ENCODE assay signal across 13 mouse cellular contexts in genomic region chr14:26173955-26174354, GRCm38 (mm10). TPM values are rescaled to one million over a fixed set of nuclear protein-coding genes. Genes with fewer than 3 reads are reported as not detected.
DNase-seq lines count a peak whose midpoint lies in the region; ATAC-seq and TF ChIP-seq lines count a peak whose summit lies in the region.
"Not testable (repeated sequence)": the region's sequence is repeated elsewhere in the genome, so short reads cannot be mapped to it uniquely, and the experiment has no call there.
"Had no signal": no experiment of that assay in that cellular context is flagged by ENCODE, and none has a peak within 500 bp of the region (broad histone marks: within the 10 kb centered on the region; RNA-seq: fewer than 3 reads in every experiment).

No protein-coding gene starts in this region.

- DNase-seq in intestine, embryonic 14.5 days (ENCODE audit: low spot score); limb, embryonic 14.5 days (ENCODE audit: low spot score): not testable (repeated sequence)

- H3K4me3 ChIP-seq in intestine, embryonic 14.5 days (ENCODE audit: low read depth, low read length); intestine, embryonic 16.5 days (ENCODE audit: low read length); limb, embryonic 14.5 days (replicated peaks; ENCODE audit: low read length); lung, embryonic 15.5 days; stomach, embryonic 14.5 days (ENCODE audit: low read depth, low read length); stomach, embryonic 16.5 days (replicated peaks; ENCODE audit: low read length): not testable (repeated sequence)

- ATAC-seq in intestine, embryonic 14.5 days (replicated peaks; ENCODE audit: low FRiP score, low TSS enrichment, low read depth): 0 out of 2 replicates have a peak, but pooled peaks have one; percentile 8
- ATAC-seq in intestine, embryonic 16.5 days: peak; percentile 69
- ATAC-seq in limb, embryonic 14.5 days (ENCODE audit: low FRiP score, low read depth): peak; percentile 77
- ATAC-seq in lung, embryonic 15.5 days (ENCODE audit: borderline replicate concordance, extremely low read depth, low FRiP score, low TSS enrichment): 0 out of 2 replicates have a peak, but pooled peaks have one; percentile 23
- peak; percentile 67; the same call in 1 of the 2 replicates for ATAC-seq in stomach, embryonic 14.5 days (ENCODE audit: insufficient number of reproducible peaks, insufficient read depth, low FRiP score, low read depth)
- peak; percentile 84 for ATAC-seq in stomach, embryonic 16.5 days (ENCODE audit: insufficient read depth, low FRiP score)

- H3K9ac ChIP-seq in intestine, embryonic 14.5 days (ENCODE audit: low read length); intestine, embryonic 16.5 days (ENCODE audit: low read depth, low read length); limb, embryonic 14.5 days (ENCODE audit: low read depth, low read length, severe bottlenecking); lung, embryonic 15.5 days; stomach, embryonic 14.5 days (replicated peaks; ENCODE audit: low read depth, low read length); stomach, embryonic 16.5 days (ENCODE audit: low read length): not testable (repeated sequence)

- not testable (repeated sequence) for H3K4me1 ChIP-seq in intestine, embryonic 14.5 days (replicated peaks; ENCODE audit: control insufficient read depth, insufficient read depth, low read length); intestine, embryonic 16.5 days (ENCODE audit: control insufficient read depth, insufficient read depth, low read length); limb, embryonic 14.5 days (ENCODE audit: control insufficient read depth, insufficient read depth, low read length); lung, embryonic 15.5 days; stomach, embryonic 14.5 days (ENCODE audit: control insufficient read depth, insufficient read depth, low read length); stomach, embryonic 16.5 days (ENCODE audit: control insufficient read depth, insufficient read depth, low read length)

- WGBS in intestine, embryonic 14.5 days: no CpG with 5 or more reads among the region's 3 CpGs
- no CpG with 5 or more reads among the region's 3 CpGs for WGBS in intestine, embryonic 16.5 days
- WGBS in limb, embryonic 14.5 days: no CpG with 5 or more reads among the region's 3 CpGs
- WGBS in lung, embryonic 15.5 days: no CpG with 5 or more reads among the region's 3 CpGs
- no CpG with 5 or more reads among the region's 3 CpGs for WGBS in stomach, embryonic 14.5 days
- no CpG with 5 or more reads among the region's 3 CpGs for WGBS in stomach, embryonic 16.5 days

- H3K4me2 ChIP-seq in intestine, embryonic 14.5 days (ENCODE audit: low read length); intestine, embryonic 16.5 days (ENCODE audit: low read depth, low read length); limb, embryonic 14.5 days (replicated peaks; ENCODE audit: low read depth, low read length, severe bottlenecking); lung, embryonic 15.5 days; stomach, embryonic 14.5 days (replicated peaks; ENCODE audit: low read depth, low read length); stomach, embryonic 16.5 days (ENCODE audit: low read depth, low read length): not testable (repeated sequence)

- not testable (repeated sequence) for H3K27me3 ChIP-seq in intestine, embryonic 14.5 days (replicated peaks; ENCODE audit: control insufficient read depth, insufficient read depth, low read length); intestine, embryonic 16.5 days (replicated peaks; ENCODE audit: control insufficient read depth, insufficient read depth, low read length); limb, embryonic 14.5 days (ENCODE audit: control insufficient read depth, insufficient read depth, low read length); lung, embryonic 15.5 days; stomach, embryonic 14.5 days (ENCODE audit: control insufficient read depth, insufficient read depth, low read length); stomach, embryonic 16.5 days (ENCODE audit: control insufficient read depth, insufficient read depth, low read length)

- H3K27ac ChIP-seq in intestine, embryonic 14.5 days (ENCODE audit: low read depth); intestine, embryonic 16.5 days (ENCODE audit: low read length); limb, embryonic 14.5 days (replicated peaks; ENCODE audit: low read depth, low read length); lung, embryonic 15.5 days; stomach, embryonic 14.5 days (ENCODE audit: low read length); stomach, embryonic 16.5 days (ENCODE audit: low read length): not testable (repeated sequence)

- not testable (repeated sequence) for H3K36me3 ChIP-seq in intestine, embryonic 14.5 days (ENCODE audit: control insufficient read depth, insufficient read depth, low read length); intestine, embryonic 16.5 days (ENCODE audit: control insufficient read depth, insufficient read depth, low read length); limb, embryonic 14.5 days (ENCODE audit: control insufficient read depth, insufficient read depth, low read length); lung, embryonic 15.5 days; stomach, embryonic 14.5 days (ENCODE audit: control insufficient read depth, insufficient read depth, low read length); stomach, embryonic 16.5 days (ENCODE audit: control insufficient read depth, insufficient read depth, low read length)

- H3K9me3 ChIP-seq in intestine, embryonic 14.5 days (ENCODE audit: control insufficient read depth, low read length); intestine, embryonic 16.5 days (ENCODE audit: control insufficient read depth, low read length); limb, embryonic 14.5 days (ENCODE audit: control insufficient read depth, low read length); lung, embryonic 15.5 days; stomach, embryonic 14.5 days (ENCODE audit: control insufficient read depth, low read depth, low read length); stomach, embryonic 16.5 days (replicated peaks; ENCODE audit: control insufficient read depth, low read length): not testable (repeated sequence)

- TF ChIP-seq POLR2A in limb, embryonic 14.5 days (IDR thresholded peaks at IDR 0.05; ENCODE audit: borderline replicate concordance, extremely low read depth, insufficient read depth, insufficient read length): not testable (repeated sequence)

RNA-seq across cellular contexts. Expression of gene Plac9b, which starts 8.3 kb away (rescaled TPM):
- polyA plus RNA-seq in intestine, embryonic 14.5 days (2014; fragmentation: Nextera tagmentation; extraction: Ambion mirVana): 13.7 and 20.0 TPM in 2 replicates
- polyA plus RNA-seq in intestine, embryonic 16.5 days (2015; fragmentation: Nextera tagmentation; extraction: Ambion mirVana): 16.6 and 19.8 TPM in 2 replicates
- 17.3 and 19.9 TPM in 2 replicates for polyA plus RNA-seq in limb, embryonic 14.5 days (2012; rRNA removed)
- 34.6 and 40.5 TPM in 2 replicates for polyA plus RNA-seq in limb, embryonic 14.5 days (2014; fragmentation: Nextera tagmentation; extraction: Ambion mirVana)
- 64.6 and 69.3 TPM in 2 replicates for polyA plus RNA-seq in lung, embryonic 15.5 days (2015; fragmentation: Nextera tagmentation; extraction: Ambion mirVana)
- 34.9 and 43.0 TPM in 2 replicates for polyA plus RNA-seq in stomach, embryonic 14.5 days (2014; fragmentation: Nextera tagmentation; extraction: Ambion mirVana)
- polyA plus RNA-seq in stomach, embryonic 16.5 days (2015; fragmentation: Nextera tagmentation; extraction: Ambion mirVana): 53.2 and 61.1 TPM in 2 replicates

RNA-seq across cellular contexts. Expression of gene Tmem254b, which starts 32.9 kb away (rescaled TPM):
- 29.4 and 41.1 TPM in 2 replicates for polyA plus RNA-seq in intestine, embryonic 14.5 days (2014; fragmentation: Nextera tagmentation; extraction: Ambion mirVana)
- polyA plus RNA-seq in intestine, embryonic 16.5 days (2015; fragmentation: Nextera tagmentation; extraction: Ambion mirVana): 72.5 and 75.5 TPM in 2 replicates
- polyA plus RNA-seq in limb, embryonic 14.5 days (2012; rRNA removed): 23.1 and 25.0 TPM in 2 replicates
- polyA plus RNA-seq in limb, embryonic 14.5 days (2014; fragmentation: Nextera tagmentation; extraction: Ambion mirVana): 29.7 and 32.1 TPM in 2 replicates
- polyA plus RNA-seq in lung, embryonic 15.5 days (2015; fragmentation: Nextera tagmentation; extraction: Ambion mirVana): 34.7 and 38.1 TPM in 2 replicates
- polyA plus RNA-seq in stomach, embryonic 14.5 days (2014; fragmentation: Nextera tagmentation; extraction: Ambion mirVana): 35.6 and 55.3 TPM in 2 replicates
- polyA plus RNA-seq in stomach, embryonic 16.5 days (2015; fragmentation: Nextera tagmentation; extraction: Ambion mirVana): 51.4 and 77.4 TPM in 2 replicates

RNA-seq across cellular contexts. Expression of gene Duxbl2, which starts 55.8 kb away (rescaled TPM):
- polyA plus RNA-seq in intestine, embryonic 14.5 days (2014; fragmentation: Nextera tagmentation; extraction: Ambion mirVana): 1.8 TPM in 1 of 2 replicates, not detected in the other
- polyA plus RNA-seq in intestine, embryonic 16.5 days (2015; fragmentation: Nextera tagmentation; extraction: Ambion mirVana): 0.70 TPM in 1 of 2 replicates, not detected in the other
- not detected in 2 replicates for polyA plus RNA-seq in limb, embryonic 14.5 days (2012; rRNA removed)
- polyA plus RNA-seq in limb, embryonic 14.5 days (2014; fragmentation: Nextera tagmentation; extraction: Ambion mirVana): 0.21 and 3.2 TPM in 2 replicates
- polyA plus RNA-seq in lung, embryonic 15.5 days (2015; fragmentation: Nextera tagmentation; extraction: Ambion mirVana): 0.34 and 0.52 TPM in 2 replicates
- 2.1 and 2.2 TPM in 2 replicates for polyA plus RNA-seq in stomach, embryonic 14.5 days (2014; fragmentation: Nextera tagmentation; extraction: Ambion mirVana)
- polyA plus RNA-seq in stomach, embryonic 16.5 days (2015; fragmentation: Nextera tagmentation; extraction: Ambion mirVana): 0.96 and 2.2 TPM in 2 replicates
- polyA plus RNA-seq: brain, embryonic 14.5 days; C2C12; embryonic facial prominence, embryonic 11.5 days; embryonic facial prominence, embryonic 13.5 days; forebrain, embryonic 11.5 days; forebrain, embryonic 13.5 days; forebrain, embryonic 15.5 days had no signal

Comparison
In these comparisons a context has a peak if more than half of its experiments do, and no peak if none do; other contexts are left out.
1. ATAC-seq: peak in every context shown above with its lines; median percentile 84 in stomach, embryonic 16.5 days; 77 in limb, embryonic 14.5 days; 69 in intestine, embryonic 16.5 days; 67 in stomach, embryonic 14.5 days; 23 in lung, embryonic 15.5 days; 8 in intestine, embryonic 14.5 days.